Mouse (Mus musculus): Measurements from ENCODE around the gene Nkain2. TPM values are rescaled to one million over a fixed set of nuclear protein-coding genes. Genes with fewer than 3 reads are reported as not detected.

Gene Nkain2
- polyA plus RNA-seq, 1 experiment: not detected

- Histone ChIP-seq H3K4me1 (ENCODE audit: control insufficient read depth, insufficient read depth, low read length) (no peaks in the 10 kb centered on the region), H3K4me3 (ENCODE audit: insufficient read depth, low read depth, low read length) (no peak overlapping the region), H3K27ac (ENCODE audit: insufficient read depth, low read depth, low read length) (no peak overlapping the region)
- TF ChIP-seq CTCF (IDR thresholded peaks at IDR 0.05; ENCODE audit: insufficient read depth, low read depth, low read length): no peak
- TF ChIP-seq POLR2A (IDR thresholded peaks at IDR 0.05; ENCODE audit: insufficient read depth, low read depth, low read length): no peak
- WGBS: 90% methylated on average over 3 of the region's 3 CpGs
These were observed 589.2 kb downstream of the Nkain2 start for GRCm38 (mm10) chr10:32301024-32301597.

- 33% methylated on average over 2 of the region's 2 CpGs for WGBS
- no peak overlapping the region for H3K27ac ChIP-seq (ENCODE audit: insufficient read depth, low read depth, low read length)
- TF ChIP-seq POLR2A (IDR thresholded peaks at IDR 0.05; ENCODE audit: insufficient read depth, low read depth, low read length): no peak
- no peak for TF ChIP-seq CTCF (IDR thresholded peaks at IDR 0.05; ENCODE audit: insufficient read depth, low read depth, low read length)
- H3K4me1 ChIP-seq (ENCODE audit: control insufficient read depth, insufficient read depth, low read length): no peaks in the 10 kb centered on the region
- no peak overlapping the region for H3K4me3 ChIP-seq (ENCODE audit: insufficient read depth, low read depth, low read length)
These were observed 599.8 kb downstream of the Nkain2 start for GRCm38 (mm10) chr10:32290487-32290886.

GRCm38 (mm10) chr10:32283690-32284089 lies 606.6 kb downstream of the Nkain2 start:
- 92% methylated on average over 1 of the region's 1 CpGs for WGBS
- Histone ChIP-seq H3K27ac (ENCODE audit: insufficient read depth, low read depth, low read length) (no peak overlapping the region), H3K4me3 (ENCODE audit: insufficient read depth, low read depth, low read length) (no peak overlapping the region), H3K4me1 (ENCODE audit: control insufficient read depth, insufficient read depth, low read length) (no peaks in the 10 kb centered on the region)
- TF ChIP-seq CTCF (IDR thresholded peaks at IDR 0.05; ENCODE audit: insufficient read depth, low read depth, low read length): no peak
- no peak for TF ChIP-seq POLR2A (IDR thresholded peaks at IDR 0.05; ENCODE audit: insufficient read depth, low read depth, low read length)

- no peak for TF ChIP-seq POLR2A (IDR thresholded peaks at IDR 0.05; ENCODE audit: insufficient read depth, low read depth, low read length)
- TF ChIP-seq CTCF (IDR thresholded peaks at IDR 0.05; ENCODE audit: insufficient read depth, low read depth, low read length): no peak
- H3K4me3 ChIP-seq (ENCODE audit: insufficient read depth, low read depth, low read length): no peak overlapping the region
- H3K27ac ChIP-seq (ENCODE audit: insufficient read depth, low read depth, low read length): no peak overlapping the region
- WGBS: 43% methylated on average over 4 of the region's 4 CpGs
- no peaks in the 10 kb centered on the region for H3K4me1 ChIP-seq (ENCODE audit: control insufficient read depth, insufficient read depth, low read length)
These were observed 646.9 kb downstream of the Nkain2 start for GRCm38 (mm10) chr10:32243266-32243882.

GRCm38 (mm10) chr10:32241168-32241567 lies 649.1 kb downstream of the Nkain2 start:
- no peaks in the 10 kb centered on the region for H3K4me1 ChIP-seq (ENCODE audit: control insufficient read depth, insufficient read depth, low read length)
- TF ChIP-seq POLR2A (IDR thresholded peaks at IDR 0.05; ENCODE audit: insufficient read depth, low read depth, low read length): no peak
- TF ChIP-seq CTCF (IDR thresholded peaks at IDR 0.05; ENCODE audit: insufficient read depth, low read depth, low read length): no peak
- H3K27ac ChIP-seq (ENCODE audit: insufficient read depth, low read depth, low read length): no peak overlapping the region
- H3K4me3 ChIP-seq (ENCODE audit: insufficient read depth, low read depth, low read length): no peak overlapping the region

- H3K27ac ChIP-seq (ENCODE audit: insufficient read depth, low read depth, low read length): no peak overlapping the region
- no peaks in the 10 kb centered on the region for H3K4me1 ChIP-seq (ENCODE audit: control insufficient read depth, insufficient read depth, low read length)
- H3K4me3 ChIP-seq (ENCODE audit: insufficient read depth, low read depth, low read length): no peak overlapping the region
- WGBS: 89% methylated on average over 3 of the region's 3 CpGs
- TF ChIP-seq POLR2A (IDR thresholded peaks at IDR 0.05; ENCODE audit: insufficient read depth, low read depth, low read length) (no peak), CTCF (IDR thresholded peaks at IDR 0.05; ENCODE audit: insufficient read depth, low read depth, low read length) (no peak)
These were observed 707.3 kb downstream of the Nkain2 start for GRCm38 (mm10) chr10:32182951-32183350.

GRCm38 (mm10) chr10:32091354-32091753 lies 798.9 kb downstream of the Nkain2 start:
- H3K4me3 ChIP-seq (ENCODE audit: insufficient read depth, low read depth, low read length): no peak overlapping the region
- no peak overlapping the region for H3K27ac ChIP-seq (ENCODE audit: insufficient read depth, low read depth, low read length)
- H3K4me1 ChIP-seq (ENCODE audit: control insufficient read depth, insufficient read depth, low read length): no peaks in the 10 kb centered on the region
- WGBS: 70% methylated on average over 1 of the region's 1 CpGs
- TF ChIP-seq POLR2A (IDR thresholded peaks at IDR 0.05; ENCODE audit: insufficient read depth, low read depth, low read length) (no peak), CTCF (IDR thresholded peaks at IDR 0.05; ENCODE audit: insufficient read depth, low read depth, low read length) (no peak)

GRCm38 (mm10) chr10:32060396-32060795 lies 829.9 kb downstream of the Nkain2 start:
- Histone ChIP-seq H3K4me3 (ENCODE audit: insufficient read depth, low read depth, low read length) (no peak overlapping the region), H3K4me1 (ENCODE audit: control insufficient read depth, insufficient read depth, low read length) (no peaks in the 10 kb centered on the region), H3K27ac (ENCODE audit: insufficient read depth, low read depth, low read length) (no peak overlapping the region)
- 83% methylated on average over 6 of the region's 6 CpGs for WGBS
- no peak for TF ChIP-seq CTCF (IDR thresholded peaks at IDR 0.05; ENCODE audit: insufficient read depth, low read depth, low read length)
- TF ChIP-seq POLR2A (IDR thresholded peaks at IDR 0.05; ENCODE audit: insufficient read depth, low read depth, low read length): no peak

GRCm38 (mm10) chr10:32058251-32058650 lies 832.0 kb downstream of the Nkain2 start:
- Histone ChIP-seq H3K4me1 (ENCODE audit: control insufficient read depth, insufficient read depth, low read length) (no peaks in the 10 kb centered on the region), H3K27ac (ENCODE audit: insufficient read depth, low read depth, low read length) (no peak overlapping the region), H3K4me3 (ENCODE audit: insufficient read depth, low read depth, low read length) (no peak overlapping the region)
- 88% methylated on average over 2 of the region's 2 CpGs for WGBS
- TF ChIP-seq CTCF (IDR thresholded peaks at IDR 0.05; ENCODE audit: insufficient read depth, low read depth, low read length): no peak

Measured in olfactory bulb, adult 2 months (tissue).